ENCODE assay signal across 21 mouse cellular contexts in the genomic region with DNA sequence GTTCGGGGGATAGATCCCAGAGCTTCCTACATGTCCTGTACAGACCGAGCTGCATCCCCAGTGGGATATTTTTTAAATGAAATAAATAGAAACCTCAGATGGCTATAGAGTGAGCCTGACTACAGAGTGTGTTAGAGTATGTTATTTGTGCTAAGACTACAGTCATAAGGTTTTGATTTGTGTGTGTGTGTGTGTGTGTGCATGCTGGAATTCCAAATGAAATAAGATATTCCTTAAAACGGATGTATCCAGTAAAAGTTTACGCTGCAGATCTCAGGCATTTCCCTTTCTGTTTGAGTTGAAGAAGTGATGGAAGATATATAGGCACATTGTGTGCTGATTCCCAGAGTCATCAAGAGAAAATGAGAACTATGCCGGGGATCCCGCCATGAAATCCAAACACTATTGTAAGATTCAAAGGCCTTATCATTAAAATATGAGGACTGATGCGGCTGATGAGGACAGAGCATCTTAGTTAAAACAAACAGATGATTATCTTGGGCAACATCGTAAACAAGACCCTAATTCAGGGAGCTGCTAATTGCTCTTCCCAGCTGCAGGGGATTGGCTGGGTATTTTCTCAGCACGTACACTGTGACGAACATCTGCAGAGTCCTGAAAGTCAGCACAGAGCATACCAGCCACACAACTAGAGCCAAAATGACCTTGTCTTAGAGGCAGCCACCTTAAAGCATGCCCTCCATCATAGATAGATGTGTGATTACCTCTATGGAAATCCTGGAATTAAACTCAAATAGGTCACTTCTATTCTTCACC. TPM values are rescaled to one million over a fixed set of nuclear protein-coding genes. Genes with fewer than 3 reads are reported as not detected.
A peak's percentile ranks its signal among the peaks of the same experiment; 100 is the strongest.
DNase-seq lines count a peak whose midpoint lies in the region; ATAC-seq and TF ChIP-seq lines count a peak whose summit lies in the region.
"Had no signal": no experiment of that assay in that cellular context is flagged by ENCODE, and none has a peak within 500 bp of the region (broad histone marks: within the 10 kb centered on the region; RNA-seq: fewer than 3 reads in every experiment).

No protein-coding gene starts in this region.

- 0 out of 2 replicates have a peak, but pooled peaks cover 3% of the 10 kb centered on the region for H3K4me1 ChIP-seq in forebrain, embryonic 15.5 days
- no peaks in the 10 kb centered on the region for H3K4me1 ChIP-seq in forebrain, embryonic 11.5 days (replicated peaks; ENCODE audit: control insufficient read depth, insufficient read depth, low read length)
- H3K4me1 ChIP-seq in lung, embryonic 14.5 days (ENCODE audit: insufficient read depth) = no peaks in the 10 kb centered on the region
- no peaks in the 10 kb centered on the region for H3K4me1 ChIP-seq in lung, postnatal 0 days (ENCODE audit: insufficient read depth, low read depth, low read length)
- no peaks in the 10 kb centered on the region for H3K4me1 ChIP-seq in forebrain, postnatal 0 days (ENCODE audit: insufficient read depth)
- H3K4me1 ChIP-seq in midbrain, embryonic 15.5 days = no peaks in the 10 kb centered on the region
- H3K4me1 ChIP-seq: stomach, embryonic 15.5 days had no signal

- peak; percentile 61 for ATAC-seq in forebrain, embryonic 15.5 days (replicated peaks)
- ATAC-seq in forebrain, embryonic 11.5 days (replicated peaks; ENCODE audit: low FRiP score) = no peak
- peak; percentile 84 for ATAC-seq in lung, embryonic 14.5 days (ENCODE audit: insufficient read depth)
- no peak for ATAC-seq in lung, postnatal 0 days
- peak; percentile 33; the same call in 1 of the 2 replicates for ATAC-seq in forebrain, postnatal 0 days
- no peak for ATAC-seq in midbrain, embryonic 15.5 days (replicated peaks)
- ATAC-seq: intestine, embryonic 16.5 days had no signal

- H3K9me3 ChIP-seq in forebrain, embryonic 15.5 days = no peaks in the 10 kb centered on the region
- H3K9me3 ChIP-seq in forebrain, embryonic 11.5 days (ENCODE audit: control insufficient read depth, low read length) = no peaks in the 10 kb centered on the region
- H3K9me3 ChIP-seq in lung, embryonic 14.5 days (ENCODE audit: low read depth, low read length) = no peaks in the 10 kb centered on the region
- no peaks in the 10 kb centered on the region for H3K9me3 ChIP-seq in lung, postnatal 0 days (ENCODE audit: low read length)
- no peaks in the 10 kb centered on the region for H3K9me3 ChIP-seq in forebrain, postnatal 0 days (ENCODE audit: low read length)
- H3K9me3 ChIP-seq in midbrain, embryonic 15.5 days = no peaks in the 10 kb centered on the region
- H3K9me3 ChIP-seq: hindbrain, embryonic 15.5 days; megakaryocyte, embryonic 14.5 days; stomach, embryonic 15.5 days had no signal

- no peaks in the 10 kb centered on the region for H3K27me3 ChIP-seq in forebrain, embryonic 15.5 days
- no peaks in the 10 kb centered on the region for H3K27me3 ChIP-seq in forebrain, embryonic 11.5 days (ENCODE audit: control insufficient read depth, insufficient read depth, low read length)
- no peaks in the 10 kb centered on the region for H3K27me3 ChIP-seq in lung, embryonic 14.5 days (ENCODE audit: insufficient read depth, low read length)
- no peaks in the 10 kb centered on the region for H3K27me3 ChIP-seq in lung, postnatal 0 days (replicated peaks; ENCODE audit: insufficient read depth, low read length)
- H3K27me3 ChIP-seq in forebrain, postnatal 0 days (ENCODE audit: insufficient read depth, low read length) = no peaks in the 10 kb centered on the region
- no peaks in the 10 kb centered on the region for H3K27me3 ChIP-seq in midbrain, embryonic 15.5 days (replicated peaks)
- H3K27me3 ChIP-seq: hindbrain, embryonic 15.5 days; megakaryocyte, embryonic 14.5 days; stomach, embryonic 15.5 days had no signal

- TF ChIP-seq CTCF in lung, embryonic 14.5 days (IDR thresholded peaks at IDR 0.05; ENCODE audit: low read depth) = no peak
- TF ChIP-seq CTCF in lung, postnatal 0 days (IDR thresholded peaks at IDR 0.05) = no peak
- TF ChIP-seq CTCF in brain, embryonic 14.5 days (IDR thresholded peaks at IDR 0.05; ENCODE audit: borderline replicate concordance, extremely low read depth, insufficient read depth, insufficient read length) = no peak
- TF ChIP-seq CTCF in forebrain, postnatal 0 days (IDR thresholded peaks at IDR 0.05; ENCODE audit: low read depth) = no peak

- no peak overlapping the region for H3K9ac ChIP-seq in forebrain, embryonic 15.5 days (replicated peaks)
- no peak overlapping the region for H3K9ac ChIP-seq in forebrain, embryonic 11.5 days (ENCODE audit: low read length)
- H3K9ac ChIP-seq in lung, embryonic 14.5 days = no peak overlapping the region
- no peak overlapping the region for H3K9ac ChIP-seq in lung, postnatal 0 days (replicated peaks; ENCODE audit: low read depth)
- H3K9ac ChIP-seq in forebrain, postnatal 0 days = no peak overlapping the region
- H3K9ac ChIP-seq in midbrain, embryonic 15.5 days = no peak overlapping the region
- H3K9ac ChIP-seq: hindbrain, embryonic 15.5 days; stomach, embryonic 15.5 days had no signal

- 68% methylated on average over 10 of the region's 10 CpGs for WGBS in forebrain, embryonic 15.5 days
- 78% methylated on average over 10 of the region's 10 CpGs for WGBS in forebrain, embryonic 11.5 days
- 30% methylated on average over 10 of the region's 10 CpGs for WGBS in lung, embryonic 14.5 days
- 28% methylated on average over 10 of the region's 10 CpGs for WGBS in lung, postnatal 0 days
- 55% methylated on average over 10 of the region's 10 CpGs for WGBS in forebrain, postnatal 0 days
- WGBS in midbrain, embryonic 15.5 days = 83% methylated on average over 10 of the region's 10 CpGs

- TF ChIP-seq POLR2A in brain, embryonic 14.5 days (IDR thresholded peaks at IDR 0.05; ENCODE audit: borderline replicate concordance, extremely low read depth, insufficient read depth, insufficient read length, poor library complexity, severe bottlenecking) = no peak

- TF ChIP-seq EP300 in lung, postnatal 0 days (IDR thresholded peaks at IDR 0.05) = no peak

- H3K36me3 ChIP-seq in forebrain, embryonic 15.5 days = peaks cover 6% of the 10 kb centered on the region
- no peaks in the 10 kb centered on the region for H3K36me3 ChIP-seq in forebrain, embryonic 11.5 days (ENCODE audit: control insufficient read depth, insufficient read depth, low read length)
- no peaks in the 10 kb centered on the region for H3K36me3 ChIP-seq in lung, embryonic 14.5 days (ENCODE audit: insufficient read depth)
- no peaks in the 10 kb centered on the region for H3K36me3 ChIP-seq in lung, postnatal 0 days (ENCODE audit: insufficient read depth, low read length)
- peaks cover 35% of the 10 kb centered on the region for H3K36me3 ChIP-seq in forebrain, postnatal 0 days (ENCODE audit: insufficient read depth)
- no peaks in the 10 kb centered on the region for H3K36me3 ChIP-seq in midbrain, embryonic 15.5 days (replicated peaks)
- H3K36me3 ChIP-seq: hindbrain, embryonic 15.5 days; stomach, embryonic 15.5 days had no signal

- H3K27ac ChIP-seq in forebrain, embryonic 15.5 days (replicated peaks) = no peak overlapping the region
- H3K27ac ChIP-seq in forebrain, embryonic 11.5 days (ENCODE audit: low read depth, low read length) = no peak overlapping the region
- H3K27ac ChIP-seq in lung, embryonic 14.5 days (ENCODE audit: low read depth) = no peak overlapping the region
- H3K27ac ChIP-seq in lung, postnatal 0 days (ENCODE audit: low read length) = no peak overlapping the region
- no peak overlapping the region for H3K27ac ChIP-seq in forebrain, postnatal 0 days (ENCODE audit: low read depth, low read length)
- H3K27ac ChIP-seq in midbrain, embryonic 15.5 days = no peak overlapping the region
- H3K27ac ChIP-seq: heart, adult 2 months; hindbrain, embryonic 15.5 days; stomach, embryonic 15.5 days had no signal

- DNase-seq in forebrain, embryonic 11.5 days (ENCODE audit: low spot score) = no peak
- DNase-seq in lung, embryonic 14.5 days = peak; percentile 61
- DNase-seq in lung, postnatal 0 days (ENCODE audit: low spot score) = no peak
- DNase-seq in brain, embryonic 14.5 days (ENCODE audit: low read depth) = peak; percentile 49
- DNase-seq in forebrain, postnatal 0 days = no peak
- no peak for DNase-seq in c-Kit-positive CD71-positive TER-119-positive erythroid progenitor cells, embryonic 14.5 days (ENCODE audit: low spot score)
- DNase-seq: adrenal gland, postnatal 10 days; cerebellum, adult 8-10 months; gastrocnemius, postnatal 10 days; heart, adult 2 months; heart, postnatal 36 days; liver; lung, adult 2 months; right cerebral cortex, postnatal 14 days had no signal

- H3K4me3 ChIP-seq in forebrain, embryonic 15.5 days = no peak overlapping the region
- H3K4me3 ChIP-seq in forebrain, embryonic 11.5 days (ENCODE audit: low read depth, low read length) = no peak overlapping the region
- no peak overlapping the region for H3K4me3 ChIP-seq in lung, embryonic 14.5 days (ENCODE audit: low read depth, low read length)
- H3K4me3 ChIP-seq in lung, postnatal 0 days (ENCODE audit: low read depth, low read length) = no peak overlapping the region
- H3K4me3 ChIP-seq in forebrain, postnatal 0 days (ENCODE audit: low read depth, low read length) = no peak overlapping the region
- H3K4me3 ChIP-seq in midbrain, embryonic 15.5 days = no peak overlapping the region
- H3K4me3 ChIP-seq: heart, adult 2 months; hindbrain, embryonic 15.5 days; megakaryocyte, embryonic 14.5 days; stomach, embryonic 15.5 days had no signal

- H3K4me2 ChIP-seq in forebrain, embryonic 15.5 days (replicated peaks) = no peak overlapping the region
- no peak overlapping the region for H3K4me2 ChIP-seq in forebrain, embryonic 11.5 days (ENCODE audit: low read depth, low read length, severe bottlenecking)
- no peak overlapping the region for H3K4me2 ChIP-seq in lung, embryonic 14.5 days
- H3K4me2 ChIP-seq in lung, postnatal 0 days (replicated peaks; ENCODE audit: low read depth, low read length) = no peak overlapping the region
- H3K4me2 ChIP-seq in forebrain, postnatal 0 days (ENCODE audit: low read depth) = no peak overlapping the region
- no peak overlapping the region for H3K4me2 ChIP-seq in midbrain, embryonic 15.5 days
- H3K4me2 ChIP-seq: hindbrain, embryonic 15.5 days; stomach, embryonic 15.5 days had no signal

RNA-seq across cellular contexts. Expression of a gene that starts 20.5 kb away (rescaled TPM):
- 71.4 and 76.3 TPM in 2 replicates for polyA plus RNA-seq in forebrain, embryonic 15.5 days (2015; fragmentation: Nextera tagmentation; extraction: Ambion mirVana)
- 1.5 and 2.1 TPM in 2 replicates for polyA plus RNA-seq in forebrain, embryonic 11.5 days (2014; fragmentation: Nextera tagmentation; extraction: Ambion mirVana)
- polyA plus RNA-seq in lung, embryonic 14.5 days (2014; fragmentation: Nextera tagmentation; extraction: Ambion mirVana) = 0.11 and 0.18 TPM in 2 replicates
- 0.07 TPM in 1 of 2 replicates, not detected in the other for polyA plus RNA-seq in lung, postnatal 0 days (2015; fragmentation: Nextera tagmentation; extraction: Ambion mirVana)
- polyA plus RNA-seq in brain, embryonic 14.5 days (2012; rRNA removed) = 47.1 and 48.1 TPM in 2 replicates
- total RNA-seq in forebrain, postnatal 0 days (2014; rRNA removed) = 151 and 230 TPM in 2 replicates
- polyA plus RNA-seq in forebrain, postnatal 0 days (2015; fragmentation: Nextera tagmentation; extraction: Ambion mirVana) = 118 and 122 TPM in 2 replicates
- polyA plus RNA-seq in midbrain, embryonic 15.5 days (2015; fragmentation: Nextera tagmentation; extraction: Ambion mirVana) = 52.1 and 56.4 TPM in 2 replicates
- polyA plus RNA-seq: urinary bladder, adult 2 months had no signal

Comparison
In these comparisons a context has a peak if more than half of its experiments do, and no peak if none do; other contexts are left out.
1. ATAC-seq: peak in forebrain, embryonic 15.5 days (single experiment), lung, embryonic 14.5 days (single experiment) and forebrain, postnatal 0 days (single experiment); none in forebrain, embryonic 11.5 days (single experiment), lung, postnatal 0 days (single experiment) and midbrain, embryonic 15.5 days (single experiment).
2. DNase-seq: peak in lung, embryonic 14.5 days (single experiment) and brain, embryonic 14.5 days (single experiment); none in forebrain, embryonic 11.5 days (single experiment), lung, postnatal 0 days (single experiment), forebrain, postnatal 0 days (single experiment) and c-Kit-positive CD71-positive TER-119-positive erythroid progenitor cells, embryonic 14.5 days (single experiment).
3. RNA of a gene that starts 20.5 kb away (polyA plus RNA-seq): 118 to 122 TPM in forebrain, postnatal 0 days, 71.4 to 76.3 TPM in forebrain, embryonic 15.5 days, 52.1 to 56.4 TPM in midbrain, embryonic 15.5 days and 47.1 to 48.1 TPM in brain, embryonic 14.5 days; 1.5 to 2.1 TPM in forebrain, embryonic 11.5 days, 0.11 to 0.18 TPM in lung, embryonic 14.5 days and 0.07 TPM in lung, postnatal 0 days; every median in the first group is over 10 times any median in the second.